Mouse (Mus musculus): Measurements from ENCODE around the gene Fscn1.

GRCm38 (mm10) chr5:143009383-143009782, 49.2 kb downstream of the Fscn1 start:
- no peak for TF ChIP-seq POLR2A (IDR thresholded peaks at IDR 0.05; ENCODE audit: low read depth, low read length)
- no peak for TF ChIP-seq CTCF (conservative IDR thresholded peaks at IDR 0.05; ENCODE audit: insufficient read depth, insufficient read length, low read depth, low read length)
